Mouse (Mus musculus): ENCODE results near the gene Musk. TPM values are rescaled to one million over a fixed set of nuclear protein-coding genes. Genes with fewer than 3 reads are reported as not detected.

The Musk gene
- polyA plus RNA-seq, 1 experiment, result 17.5 TPM

- TF ChIP-seq E2F4 (IDR thresholded peaks at IDR 0.05; ENCODE audit: insufficient read depth), result no peak
- no peak for TF ChIP-seq USF1 (IDR thresholded peaks at IDR 0.05; ENCODE audit: low read depth)
- no peak for TF ChIP-seq POLR2AphosphoS2 (IDR thresholded peaks at IDR 0.05; ENCODE audit: insufficient read length, low read depth)
- no peak for TF ChIP-seq MYOG (IDR thresholded peaks at IDR 0.05; ENCODE audit: control insufficient read depth in 1 of 3, insufficient read depth in 1 of 3, insufficient read length in 2 of 3, low read depth in 2 of 3)
- no peak for TF ChIP-seq SRF (IDR thresholded peaks at IDR 0.05; ENCODE audit: control insufficient read depth, insufficient read length, low read depth)
- TF ChIP-seq REST (IDR thresholded peaks at IDR 0.05; ENCODE audit: insufficient read depth, insufficient read length), result no peak
- no peak for TF ChIP-seq TCF12 (IDR thresholded peaks at IDR 0.05; ENCODE audit: insufficient read depth, poor library complexity, severe bottlenecking)
- no peak for TF ChIP-seq TCF3 (IDR thresholded peaks at IDR 0.05; ENCODE audit: insufficient read length, low read depth)
- TF ChIP-seq MAX (IDR thresholded peaks at IDR 0.05; ENCODE audit: low read depth), result no peak
- TF ChIP-seq POLR2A (IDR thresholded peaks at IDR 0.05; ENCODE audit: insufficient read length, low read depth), result no peak
- no peak for TF ChIP-seq CEBPB (IDR thresholded peaks at IDR 0.05; ENCODE audit: insufficient read depth, poor library complexity, severe bottlenecking)
- no peak for TF ChIP-seq MYOD1 (IDR thresholded peaks at IDR 0.05; ENCODE audit: control insufficient read depth in 1 of 3, insufficient read length in 2 of 3, low read depth in 2 of 3)
- Histone ChIP-seq H3K4me3 (no peak overlapping the region), H3K36me3 (ENCODE audit: control insufficient read depth, insufficient read depth) (peaks cover 7% of the 10 kb centered on the region), H3K4me2 (ENCODE audit: low read depth) (no peak overlapping the region), H3ac (ENCODE audit: control insufficient read depth, insufficient read length) (no peak overlapping the region), H3K27me3 (ENCODE audit: control insufficient read depth, insufficient read depth, insufficient read length) (no peaks in the 10 kb centered on the region), H3K79me2 (ENCODE audit: control insufficient read depth, insufficient read depth) (no peaks in the 10 kb centered on the region)
Observed at GRCm38 (mm10) chr4:58332394-58332793, 46.6 kb downstream of the Musk start.

DNA sequence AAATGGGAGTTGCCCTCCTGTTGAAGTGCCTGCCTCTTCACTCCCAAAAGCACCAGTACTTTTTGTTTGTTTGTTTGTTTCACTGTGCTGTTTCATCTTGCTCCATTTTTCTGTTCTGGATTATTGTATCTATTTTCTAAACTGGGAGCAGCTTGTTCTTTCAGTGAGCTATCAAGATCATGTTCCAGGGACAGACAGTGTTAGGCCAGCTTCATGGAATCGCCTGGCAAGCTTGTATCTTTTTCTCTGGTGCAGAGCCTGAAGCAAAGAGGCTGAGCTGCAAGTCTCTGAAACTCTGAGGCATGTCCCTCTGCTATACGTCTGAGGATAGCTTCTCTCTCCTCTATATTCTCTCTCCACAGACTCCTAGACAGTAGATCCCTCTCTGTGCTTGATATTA, 50.5 kb downstream of the Musk start:
- Histone ChIP-seq H3K36me3 (ENCODE audit: control insufficient read depth, insufficient read depth) (peaks cover 5% of the 10 kb centered on the region), H3ac (ENCODE audit: control insufficient read depth, insufficient read length) (no peak overlapping the region), H3K79me2 (ENCODE audit: control insufficient read depth, insufficient read depth) (no peaks in the 10 kb centered on the region), H3K27me3 (ENCODE audit: control insufficient read depth, insufficient read depth, insufficient read length) (no peaks in the 10 kb centered on the region), H3K4me3 (no peak overlapping the region), H3K4me2 (ENCODE audit: low read depth) (no peak overlapping the region)
- TF ChIP-seq MYOG (IDR thresholded peaks at IDR 0.05; ENCODE audit: control insufficient read depth in 1 of 3, insufficient read depth in 1 of 3, insufficient read length in 2 of 3, low read depth in 2 of 3) (no peak), MAX (IDR thresholded peaks at IDR 0.05; ENCODE audit: low read depth) (no peak), POLR2AphosphoS2 (IDR thresholded peaks at IDR 0.05; ENCODE audit: insufficient read length, low read depth) (no peak)

DNA sequence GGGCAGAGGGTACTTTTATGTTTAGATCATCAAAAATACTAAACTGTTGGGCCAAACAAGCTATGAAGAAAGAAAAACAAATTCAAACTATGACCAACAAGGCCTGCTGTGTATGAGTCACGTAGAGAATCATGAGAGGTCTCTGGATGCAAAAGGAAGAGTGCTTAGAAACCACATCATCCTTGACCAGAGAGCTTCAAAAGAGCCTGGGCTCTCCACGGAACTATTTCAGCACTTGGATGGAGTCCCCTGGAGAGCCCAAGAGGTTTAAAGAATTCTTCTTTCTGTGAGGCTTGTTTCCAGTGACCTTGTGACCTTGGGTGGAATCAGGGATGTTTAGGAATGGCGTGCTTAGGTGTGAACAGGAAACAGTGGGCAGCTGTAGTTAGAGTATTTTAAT, 53.5 kb downstream of the Musk start:
- Histone ChIP-seq H3K36me3 (ENCODE audit: control insufficient read depth, insufficient read depth) (peaks cover 26% of the 10 kb centered on the region), H3K27me3 (ENCODE audit: control insufficient read depth, insufficient read depth, insufficient read length) (no peaks in the 10 kb centered on the region), H3K79me2 (ENCODE audit: control insufficient read depth, insufficient read depth) (no peaks in the 10 kb centered on the region), H3K4me3 (no peak overlapping the region), H3K4me2 (ENCODE audit: low read depth) (peak overlapping the region; percentile 24), H3ac (ENCODE audit: control insufficient read depth, insufficient read length) (no peak overlapping the region)
- no peak for TF ChIP-seq CEBPB (IDR thresholded peaks at IDR 0.05; ENCODE audit: insufficient read depth, poor library complexity, severe bottlenecking)
- no peak for TF ChIP-seq TCF3 (IDR thresholded peaks at IDR 0.05; ENCODE audit: insufficient read length, low read depth)
- TF ChIP-seq POLR2AphosphoS2 (IDR thresholded peaks at IDR 0.05; ENCODE audit: insufficient read length, low read depth), result no peak
- no peak for TF ChIP-seq MYOD1 (IDR thresholded peaks at IDR 0.05; ENCODE audit: control insufficient read depth in 1 of 3, insufficient read length in 2 of 3, low read depth in 2 of 3)
- no peak for TF ChIP-seq MYOG (IDR thresholded peaks at IDR 0.05; ENCODE audit: control insufficient read depth in 1 of 3, insufficient read depth in 1 of 3, insufficient read length in 2 of 3, low read depth in 2 of 3)
- no peak for TF ChIP-seq REST (IDR thresholded peaks at IDR 0.05; ENCODE audit: insufficient read depth, insufficient read length)
- no peak for TF ChIP-seq POLR2A (IDR thresholded peaks at IDR 0.05; ENCODE audit: insufficient read length, low read depth)
- TF ChIP-seq SRF (IDR thresholded peaks at IDR 0.05; ENCODE audit: control insufficient read depth, insufficient read length, low read depth), result no peak
- TF ChIP-seq USF1 (IDR thresholded peaks at IDR 0.05; ENCODE audit: low read depth), result no peak
- TF ChIP-seq E2F4 (IDR thresholded peaks at IDR 0.05; ENCODE audit: insufficient read depth), result no peak
- no peak for TF ChIP-seq TCF12 (IDR thresholded peaks at IDR 0.05; ENCODE audit: insufficient read depth, poor library complexity, severe bottlenecking)
- TF ChIP-seq MAX (IDR thresholded peaks at IDR 0.05; ENCODE audit: low read depth), result no peak

GRCm38 (mm10) chr4:58350206-58350605, 64.4 kb downstream of the Musk start:
- no peak for TF ChIP-seq TCF3 (IDR thresholded peaks at IDR 0.05; ENCODE audit: insufficient read length, low read depth)
- TF ChIP-seq SRF (IDR thresholded peaks at IDR 0.05; ENCODE audit: control insufficient read depth, insufficient read length, low read depth), result no peak
- no peak for TF ChIP-seq MYOD1 (IDR thresholded peaks at IDR 0.05; ENCODE audit: control insufficient read depth in 1 of 3, insufficient read length in 2 of 3, low read depth in 2 of 3)
- TF ChIP-seq POLR2A (IDR thresholded peaks at IDR 0.05; ENCODE audit: insufficient read length, low read depth), result no peak
- H3ac ChIP-seq (ENCODE audit: control insufficient read depth, insufficient read length), result no peak overlapping the region
- no peak overlapping the region for H3K4me2 ChIP-seq (ENCODE audit: low read depth)
- no peak overlapping the region for H3K4me3 ChIP-seq
- no peaks in the 10 kb centered on the region for H3K36me3 ChIP-seq (ENCODE audit: control insufficient read depth, insufficient read depth)
- H3K79me2 ChIP-seq (ENCODE audit: control insufficient read depth, insufficient read depth), result no peaks in the 10 kb centered on the region
- no peaks in the 10 kb centered on the region for H3K27me3 ChIP-seq (ENCODE audit: control insufficient read depth, insufficient read depth, insufficient read length)

- TF ChIP-seq MAX (IDR thresholded peaks at IDR 0.05; ENCODE audit: low read depth) (no peak), TCF12 (IDR thresholded peaks at IDR 0.05; ENCODE audit: insufficient read depth, poor library complexity, severe bottlenecking) (no peak), MYOG (IDR thresholded peaks at IDR 0.05; ENCODE audit: control insufficient read depth in 1 of 3, insufficient read depth in 1 of 3, insufficient read length in 2 of 3, low read depth in 2 of 3) (no peak), CEBPB (IDR thresholded peaks at IDR 0.05; ENCODE audit: insufficient read depth, poor library complexity, severe bottlenecking) (no peak), SRF (IDR thresholded peaks at IDR 0.05; ENCODE audit: control insufficient read depth, insufficient read length, low read depth) (no peak), POLR2A (IDR thresholded peaks at IDR 0.05; ENCODE audit: insufficient read length, low read depth) (no peak), POLR2AphosphoS2 (IDR thresholded peaks at IDR 0.05; ENCODE audit: insufficient read length, low read depth) (no peak), REST (IDR thresholded peaks at IDR 0.05; ENCODE audit: insufficient read depth, insufficient read length) (no peak), MYOD1 (IDR thresholded peaks at IDR 0.05; ENCODE audit: control insufficient read depth in 1 of 3, insufficient read length in 2 of 3, low read depth in 2 of 3) (no peak), TCF3 (IDR thresholded peaks at IDR 0.05; ENCODE audit: insufficient read length, low read depth) (no peak), USF1 (IDR thresholded peaks at IDR 0.05; ENCODE audit: low read depth) (no peak), E2F4 (IDR thresholded peaks at IDR 0.05; ENCODE audit: insufficient read depth) (no peak)
- Histone ChIP-seq H3K36me3 (ENCODE audit: control insufficient read depth, insufficient read depth) (peaks cover 9% of the 10 kb centered on the region), H3K79me2 (ENCODE audit: control insufficient read depth, insufficient read depth) (no peaks in the 10 kb centered on the region), H3K4me3 (no peak overlapping the region), H3ac (ENCODE audit: control insufficient read depth, insufficient read length) (no peak overlapping the region), H3K4me2 (ENCODE audit: low read depth) (no peak overlapping the region), H3K27me3 (ENCODE audit: control insufficient read depth, insufficient read depth, insufficient read length) (no peaks in the 10 kb centered on the region)
Observed at GRCm38 (mm10) chr4:58351165-58351564, 65.4 kb downstream of the Musk start.

Measured in myocyte (in vitro differentiated cells).